Mouse (Mus musculus) embryonic fibroblast, embryonic 13.5 days (primary cell): ENCODE measurements at regions not wholly inside any gene's neighbourhood (a gene's known extent, or its start where the extent isn't known, plus 50 kb on each side); places are given as distances from the start of the nearest gene placed in this dataset.

Experiments
- CTCF ChIP-seq: IDR thresholded peaks from 2 replicates; pipeline ENCODE4 v1.5.1; 2011; ENCODE audit warnings: mild to moderate bottlenecking, control low read depth, low read length, moderate library complexity, borderline replicate concordance; ENCODE audit not compliant: insufficient read depth
- POLR2A ChIP-seq: IDR thresholded peaks from 2 replicates; pipeline ENCODE4 v1.6.1; 2011; ENCODE audit warnings: low read depth, mild to moderate bottlenecking, control low read depth, low read length, moderate library complexity

DNA sequence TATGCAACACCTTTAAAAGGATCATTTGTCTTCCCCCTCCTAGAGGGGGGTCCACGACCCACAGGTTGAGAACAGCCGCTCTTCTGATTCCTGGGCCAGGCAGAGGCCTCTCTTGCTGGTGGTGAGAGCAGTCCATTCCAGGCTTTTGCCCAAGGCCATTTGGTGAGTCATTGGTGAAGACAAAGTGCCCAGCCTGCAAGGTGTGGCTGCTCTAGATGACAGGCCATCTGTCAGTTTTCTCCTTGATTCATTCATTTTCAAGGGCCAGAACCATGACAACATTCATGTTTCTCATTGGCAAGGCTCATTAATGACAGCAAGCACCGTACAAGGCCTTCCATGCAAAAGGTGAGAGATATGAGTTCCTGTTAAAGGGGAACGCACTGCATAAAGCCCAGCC lies 131.2 kb upstream of the Gm26657 start:
- no peak for TF ChIP-seq POLR2A
- TF ChIP-seq CTCF: no peak
